Mouse (Mus musculus) heart, embryonic 16.5 days (tissue): ENCODE results near the gene Tsen54. TPM values are rescaled to one million over a fixed set of nuclear protein-coding genes. Genes with fewer than 3 reads are reported as not detected.

Experiments used
- ATAC-seq: fragments of 200-750 bp; cut with Nextera tagmentation; replicated peaks from 2 replicates; pipeline ENCODE4 v1.8.0; 2017; ENCODE audit warnings: moderate number of reproducible peaks; ENCODE audit not compliant: insufficient read depth, low FRiP score; ENCODE audit errors: extremely low read depth
- H3K27ac ChIP-seq: fragments of 300-500 bp; sonication (generic); 2 replicates; pipeline ENCODE4 v1.5.1; 2014; ENCODE audit warnings: mild to moderate bottlenecking, low read length, control low read depth, moderate library complexity
- H3K27me3 ChIP-seq: fragments of 300-500 bp; sonication (generic); 2 replicates; pipeline ENCODE4 v1.6.1; 2014; ENCODE audit warnings: low read length, mixed read lengths; ENCODE audit not compliant: control insufficient read depth, insufficient read depth
- H3K36me3 ChIP-seq: fragments of 300-500 bp; sonication (generic); 2 replicates; pipeline ENCODE4 v1.6.1; 2014; ENCODE audit not compliant: control insufficient read depth, insufficient read depth
- H3K4me1 ChIP-seq: fragments of 300-500 bp; sonication (generic); 2 replicates; pipeline ENCODE4 v1.6.1; 2014; ENCODE audit warnings: low read length, mixed read lengths; ENCODE audit not compliant: control insufficient read depth, insufficient read depth
- H3K4me2 ChIP-seq: fragments of 300-500 bp; sonication (generic); 2 replicates; pipeline ENCODE4 v1.6.1; 2014; ENCODE audit warnings: low read depth, mild to moderate bottlenecking, control low read depth, low read length
- H3K4me3 ChIP-seq: fragments of 300-500 bp; sonication (generic); 2 replicates; pipeline ENCODE4 v1.5.1; 2014; ENCODE audit warnings: mild to moderate bottlenecking, control low read depth, low read length
- H3K9ac ChIP-seq: fragments of 300-500 bp; sonication (generic); 2 replicates; pipeline ENCODE4 v1.6.1; 2014; ENCODE audit warnings: low read length, control low read depth
- H3K9me3 ChIP-seq: fragments of 300-500 bp; sonication (generic); replicated peaks from 2 replicates; pipeline ENCODE4 v1.6.1; 2016; ENCODE audit warnings: low read length; ENCODE audit not compliant: control insufficient read depth
- WGBS: fragments of 180-500 bp; shearing (Covaris S2); extraction: QIAGEN DNeasy Blood & Tissue Kit; methylation state at CpG from one replicate; pipeline ENCODE4 v1.1.7; 2014; 5-methylcytosine and 5-hydroxymethylcytosine counted together
- polyA plus RNA-seq: library from polyadenylated mRNA; unstranded; fragments of >200 nt; fragmentation: Nextera tagmentation; extraction: Ambion mirVana; gene quantifications from 2 replicates; pipeline ENCODE4 v1.2.1, GENCODE M21; 2015

Tsen54 gene
- polyA plus RNA-seq, 1 experiment from 2014 or later, result 28.3 TPM

- peaks cover 65% of the 10 kb centered on the region for H3K4me1 ChIP-seq
- H3K9me3 ChIP-seq, result no peaks in the 10 kb centered on the region
- no peak overlapping the region for H3K4me3 ChIP-seq
- H3K4me2 ChIP-seq, result no peak overlapping the region
- 68% methylated on average over 9 of the region's 9 CpGs for WGBS
- H3K27ac ChIP-seq, result peak overlapping the region; percentile 79
- peak overlapping the region; percentile 43; the same call in 1 of the 2 replicates for H3K9ac ChIP-seq
- peaks cover 10% of the 10 kb centered on the region; the same call in 1 of the 2 replicates for H3K36me3 ChIP-seq
- ATAC-seq, result no peak
- no peaks in the 10 kb centered on the region for H3K27me3 ChIP-seq
Observed at GRCm38 (mm10) chr11:115776954-115777353, 37.6 kb upstream of the Tsen54 start.

GRCm38 (mm10) chr11:115777487-115778335 is 36.8 kb upstream of the Tsen54 start:
- 86% methylated on average over 17 of the region's 17 CpGs for WGBS
- Histone ChIP-seq H3K4me2 (no peak overlapping the region), H3K9ac (no peak overlapping the region), H3K27me3 (no peaks in the 10 kb centered on the region), H3K9me3 (no peaks in the 10 kb centered on the region), H3K27ac (peak overlapping the region; percentile 79), H3K4me1 (peaks cover 65% of the 10 kb centered on the region), H3K36me3 (peaks cover 8% of the 10 kb centered on the region; the same call in 1 of the 2 replicates), H3K4me3 (no peak overlapping the region)
- no peak for ATAC-seq

- H3K4me1 ChIP-seq, result peaks cover 65% of the 10 kb centered on the region
- peak overlapping the region; percentile 9; the same call in 1 of the 2 replicates for H3K4me3 ChIP-seq
- ATAC-seq, result peak; percentile 94
- H3K27me3 ChIP-seq, result no peaks in the 10 kb centered on the region
- H3K9ac ChIP-seq, result peak overlapping the region; percentile 60
- H3K36me3 ChIP-seq, result peaks cover 6% of the 10 kb centered on the region; the same call in 1 of the 2 replicates
- WGBS, result 2% methylated on average over 9 of the region's 9 CpGs
- no peaks in the 10 kb centered on the region for H3K9me3 ChIP-seq
- H3K27ac ChIP-seq, result peak overlapping the region; percentile 97
- H3K4me2 ChIP-seq, result peak overlapping the region; percentile 41
Observed at GRCm38 (mm10) chr11:115779038-115779571, 35.4 kb upstream of the Tsen54 start.

GRCm38 (mm10) chr11:115780141-115781070 is 34.1 kb upstream of the Tsen54 start:
- H3K4me3 ChIP-seq, result no peak overlapping the region
- H3K4me1 ChIP-seq, result peaks cover 56% of the 10 kb centered on the region
- ATAC-seq, result no peak
- H3K27ac ChIP-seq, result peak overlapping the region; percentile 97
- no peak overlapping the region for H3K4me2 ChIP-seq
- WGBS, result 28% methylated on average over 20 of the region's 20 CpGs
- H3K36me3 ChIP-seq, result peaks cover 6% of the 10 kb centered on the region; the same call in 1 of the 2 replicates
- peak overlapping the region; percentile 38; the same call in 1 of the 2 replicates for H3K9ac ChIP-seq
- H3K27me3 ChIP-seq, result no peaks in the 10 kb centered on the region
- no peaks in the 10 kb centered on the region for H3K9me3 ChIP-seq

- no peaks in the 10 kb centered on the region for H3K9me3 ChIP-seq
- H3K4me3 ChIP-seq, result no peak overlapping the region
- H3K4me2 ChIP-seq, result no peak overlapping the region
- no peaks in the 10 kb centered on the region for H3K27me3 ChIP-seq
- H3K27ac ChIP-seq, result no peak overlapping the region
- peaks cover 18% of the 10 kb centered on the region for H3K36me3 ChIP-seq
- H3K9ac ChIP-seq, result no peak overlapping the region
- H3K4me1 ChIP-seq, result no peaks in the 10 kb centered on the region; the same call in 1 of the 2 replicates
- 72% methylated on average over 6 of the region's 6 CpGs for WGBS
- ATAC-seq, result no peak
Observed at GRCm38 (mm10) chr11:115786473-115786872, 28.1 kb upstream of the Tsen54 start.

- no peak overlapping the region for H3K4me2 ChIP-seq
- peaks cover 48% of the 10 kb centered on the region for H3K36me3 ChIP-seq
- no peak overlapping the region for H3K9ac ChIP-seq
- no peaks in the 10 kb centered on the region for H3K9me3 ChIP-seq
- H3K27me3 ChIP-seq, result no peaks in the 10 kb centered on the region
- ATAC-seq, result no peak
- H3K27ac ChIP-seq, result no peak overlapping the region
- 92% methylated on average over 7 of the region's 7 CpGs for WGBS
- H3K4me3 ChIP-seq, result no peak overlapping the region
- no peaks in the 10 kb centered on the region; the same call in 1 of the 2 replicates for H3K4me1 ChIP-seq
Observed at GRCm38 (mm10) chr11:115789787-115790186, 24.7 kb upstream of the Tsen54 start.

- H3K9me3 ChIP-seq, result no peaks in the 10 kb centered on the region
- no peak for ATAC-seq
- no peak overlapping the region for H3K9ac ChIP-seq
- no peak overlapping the region for H3K4me2 ChIP-seq
- 93% methylated on average over 16 of the region's 16 CpGs for WGBS
- no peaks in the 10 kb centered on the region for H3K27me3 ChIP-seq
- H3K4me3 ChIP-seq, result no peak overlapping the region
- H3K4me1 ChIP-seq, result no peaks in the 10 kb centered on the region
- peaks cover 66% of the 10 kb centered on the region for H3K36me3 ChIP-seq
- H3K27ac ChIP-seq, result no peak overlapping the region
Observed at GRCm38 (mm10) chr11:115791919-115792318, 22.6 kb upstream of the Tsen54 start.

GRCm38 (mm10) chr11:115792353-115792752 is 22.2 kb upstream of the Tsen54 start:
- no peak for ATAC-seq
- H3K36me3 ChIP-seq, result peaks cover 71% of the 10 kb centered on the region
- 76% methylated on average over 14 of the region's 14 CpGs for WGBS
- H3K4me3 ChIP-seq, result no peak overlapping the region
- H3K27me3 ChIP-seq, result no peaks in the 10 kb centered on the region
- H3K9ac ChIP-seq, result no peak overlapping the region
- H3K9me3 ChIP-seq, result no peaks in the 10 kb centered on the region
- H3K4me2 ChIP-seq, result no peak overlapping the region
- no peak overlapping the region for H3K27ac ChIP-seq
- H3K4me1 ChIP-seq, result no peaks in the 10 kb centered on the region
